Mouse (Mus musculus) E14TG2a.4 (cell line): ENCODE data around the gene Kif16b.

Source experiments
- CTCF ChIP-seq: conservative IDR thresholded peaks from 2 replicates; pipeline ENCODE4 v1.5.1; 2014; ENCODE audit warnings: low read length
- POU5F1 ChIP-seq: IDR thresholded peaks from 2 replicates; pipeline ENCODE4 v1.6.1; 2014; ENCODE audit warnings: low read length, borderline replicate concordance

DNA sequence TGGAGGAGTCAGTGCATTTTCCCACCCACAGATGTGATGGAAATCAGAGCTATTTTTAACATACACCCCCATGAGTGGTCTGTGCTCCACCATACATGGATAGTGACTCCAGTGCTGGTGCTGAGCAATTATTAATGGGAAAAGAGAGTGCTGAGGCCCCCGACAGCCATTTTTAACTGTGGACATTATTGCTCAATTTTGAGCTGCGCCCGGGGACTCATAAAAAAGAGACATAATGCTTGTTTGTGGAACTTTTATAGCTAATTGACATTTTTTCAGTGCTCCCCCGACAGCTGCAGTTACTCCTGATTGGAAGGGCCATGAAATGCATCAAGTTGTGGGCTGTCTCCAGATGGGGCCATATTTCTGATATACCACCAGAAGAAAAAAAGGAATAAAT lies 302.1 kb downstream of the Kif16b start:
- TF ChIP-seq CTCF: no peak
- TF ChIP-seq POU5F1: no peak
